Mouse (Mus musculus): ENCODE data around the gene Mrps33. TPM values are rescaled to one million over a fixed set of nuclear protein-coding genes. Genes with fewer than 3 reads are reported as not detected.

The Mrps33 gene
- total RNA-seq, 1 experiment = 88.6 TPM

GRCm38 (mm10) chr6:39757229-39757628, 53.6 kb downstream of the Mrps33 start:
- Histone ChIP-seq H3K27ac (ENCODE audit: insufficient read depth, low read depth, low read length, poor library complexity, severe bottlenecking) (no peak overlapping the region), H3K4me3 (ENCODE audit: insufficient read depth in 1 of 2, low read depth in 1 of 2, low read length in 2 of 2, poor library complexity in 1 of 2, severe bottlenecking in 1 of 2) (no peak overlapping the region), H3K36me3 (ENCODE audit: control insufficient read depth, insufficient read depth, low read length, poor library complexity, severe bottlenecking) (no peaks in the 10 kb centered on the region), H3K4me1 (ENCODE audit: control insufficient read depth in 2 of 2, insufficient read depth in 2 of 2, low read length in 2 of 2, poor library complexity in 1 of 2) (peaks cover 0 to 7% of the 10 kb centered on the region in 2 experiments; a peak in 2 of 4 replicates), H3K9ac (ENCODE audit: insufficient read depth, low read depth, low read length, poor library complexity, severe bottlenecking) (no peak overlapping the region), H3K9me3 (ENCODE audit: control insufficient read depth, insufficient read depth, low read depth, low read length) (no peaks in the 10 kb centered on the region)
- DNase-seq (ENCODE audit: low read depth, low spot score) = no peak
- in situ Hi-C loops (cut with MboI; ENCODE audit: low sequenced_read_pairs in 2 of 2, unreplicated experiment in 2 of 2) = no loop called here
- TF ChIP-seq ZC3H11A (IDR thresholded peaks at IDR 0.05; ENCODE audit: borderline replicate concordance, low read depth, low read length) (no peak), MAFK (IDR thresholded peaks at IDR 0.05; ENCODE audit: insufficient read depth, low read depth, low read length) (no peak), ZNF384 (IDR thresholded peaks at IDR 0.05; ENCODE audit: low read depth, low read length) (no peak), HCFC1 (IDR thresholded peaks at IDR 0.05; ENCODE audit: borderline replicate concordance, insufficient read depth, low read length) (no peak)

Other genes with a start within 250 kb of the Mrps33 start
- 11.4 and 18.1 TPM in 2 replicates for gene Adck2, start 237.1 kb downstream of the Mrps33 start, total RNA-seq (2012; rRNA removed)
- not detected in 2 replicates for gene Gm42420, start 225.2 kb downstream of the Mrps33 start, total RNA-seq (2012; rRNA removed)
- gene Ndufb2, start 218.4 kb downstream of the Mrps33 start, total RNA-seq (2012; rRNA removed) = 109 and 122 TPM in 2 replicates
- gene Braf, start 85.5 kb downstream of the Mrps33 start, total RNA-seq (2012; rRNA removed) = 51.5 and 53.3 TPM in 2 replicates
- 0.04 and 0.32 TPM in 2 replicates for gene Tmem178b, start 62.3 kb upstream of the Mrps33 start, total RNA-seq (2012; rRNA removed)

Data from ES-E14 (cell line).